ENCODE assay signal across 21 mouse cellular contexts in the genomic region with DNA sequence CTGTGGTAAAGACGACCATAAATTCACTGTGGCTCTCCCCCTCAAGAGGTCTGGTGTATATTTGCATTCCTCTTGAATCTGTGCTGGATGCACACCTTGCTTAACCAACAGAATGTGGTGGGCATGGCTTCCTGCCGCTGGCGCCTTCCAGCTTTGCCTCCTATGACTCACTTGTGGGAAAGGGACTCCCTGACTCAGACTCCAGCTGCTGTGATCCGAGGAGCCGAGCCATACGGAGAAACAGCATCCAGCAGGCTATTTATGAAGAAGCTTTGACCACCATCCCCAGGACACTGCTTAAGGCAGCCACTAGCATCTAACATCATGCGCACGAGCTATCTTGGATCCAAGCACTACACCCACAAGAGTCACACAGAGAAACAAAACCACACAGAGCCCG. TPM values are rescaled to one million over a fixed set of nuclear protein-coding genes. Genes with fewer than 3 reads are reported as not detected.
DNase-seq lines count a peak whose midpoint lies in the region; ATAC-seq and TF ChIP-seq lines count a peak whose summit lies in the region.
"Had no signal": no experiment of that assay in that cellular context is flagged by ENCODE, and none has a peak within 500 bp of the region (broad histone marks: within the 10 kb centered on the region; RNA-seq: fewer than 3 reads in every experiment).

No protein-coding gene starts in this region.

- intact Hi-C loops in gastrocnemius, adult 2 months (cut with DNase I) = loop anchor here (10.0 kb wide), 1 partner anchor 110 kb away; no protein-coding TSS in a partner anchor

- H3K27ac ChIP-seq in gastrocnemius, adult 2 months = no peak overlapping the region
- H3K27ac ChIP-seq in lung, postnatal 0 days (ENCODE audit: low read length) = no peak overlapping the region
- H3K27ac ChIP-seq: embryonic facial prominence, embryonic 10.5 days; forebrain, embryonic 13.5 days; heart, embryonic 10.5 days; hindbrain, embryonic 10.5 days; layer of hippocampus, adult 2 months; limb, embryonic 13.5 days; liver, embryonic 13.5 days; neural tube, embryonic 15.5 days had no signal

- H3K9ac ChIP-seq in lung, postnatal 0 days (replicated peaks; ENCODE audit: low read depth) = no peak overlapping the region
- H3K9ac ChIP-seq: forebrain, embryonic 13.5 days; limb, embryonic 13.5 days; liver, embryonic 13.5 days; neural tube, embryonic 15.5 days had no signal

- no peak for TF ChIP-seq CTCF in gastrocnemius, adult 2 months (IDR thresholded peaks at IDR 0.05)
- TF ChIP-seq CTCF in lung, postnatal 0 days (IDR thresholded peaks at IDR 0.05) = no peak

- no peak overlapping the region for H3K4me2 ChIP-seq in lung, postnatal 0 days (replicated peaks; ENCODE audit: low read depth, low read length)
- H3K4me2 ChIP-seq: forebrain, embryonic 13.5 days; limb, embryonic 13.5 days; liver, embryonic 13.5 days; neural tube, embryonic 15.5 days had no signal

- TF ChIP-seq EP300 in lung, postnatal 0 days (IDR thresholded peaks at IDR 0.05) = no peak

- no peaks in the 10 kb centered on the region for H3K4me1 ChIP-seq in lung, postnatal 0 days (ENCODE audit: insufficient read depth, low read depth, low read length)
- H3K4me1 ChIP-seq: forebrain, embryonic 13.5 days; heart, embryonic 10.5 days; limb, embryonic 13.5 days had no signal

- H3K36me3 ChIP-seq in lung, postnatal 0 days (ENCODE audit: insufficient read depth, low read length) = no peaks in the 10 kb centered on the region
- H3K36me3 ChIP-seq: embryonic facial prominence, embryonic 10.5 days; hindbrain, embryonic 10.5 days; limb, embryonic 13.5 days; liver, embryonic 13.5 days; neural tube, embryonic 15.5 days had no signal

- 64% methylated on average over 9 of the region's 9 CpGs for WGBS in lung, postnatal 0 days

- ATAC-seq in lung, postnatal 0 days = no peak
- ATAC-seq: forebrain, embryonic 13.5 days had no signal

- H3K27me3 ChIP-seq in lung, postnatal 0 days (replicated peaks; ENCODE audit: insufficient read depth, low read length) = no peaks in the 10 kb centered on the region
- H3K27me3 ChIP-seq: forebrain, embryonic 13.5 days; limb, embryonic 13.5 days; liver, embryonic 13.5 days; neural tube, embryonic 15.5 days had no signal

- no peak overlapping the region for H3K4me3 ChIP-seq in gastrocnemius, adult 2 months
- no peak overlapping the region for H3K4me3 ChIP-seq in lung, postnatal 0 days (ENCODE audit: low read depth, low read length)
- H3K4me3 ChIP-seq: embryonic facial prominence, embryonic 10.5 days; forebrain, embryonic 13.5 days; heart, embryonic 10.5 days; hindbrain, embryonic 10.5 days; layer of hippocampus, adult 2 months; limb, embryonic 13.5 days; liver, embryonic 13.5 days; neural tube, embryonic 15.5 days had no signal

- H3K9me3 ChIP-seq in lung, postnatal 0 days (ENCODE audit: low read length) = peaks cover 3% of the 10 kb centered on the region; the same call in 1 of the 2 replicates
- H3K9me3 ChIP-seq: forebrain, embryonic 13.5 days; heart, embryonic 10.5 days; neural tube, embryonic 15.5 days had no signal

- DNase-seq in gastrocnemius, adult 2 months = peak; percentile 27
- no peak for DNase-seq in gastrocnemius, adult 18-20 months (ENCODE audit: low spot score)
- peak; percentile 48 for DNase-seq in lung, postnatal 0 days (ENCODE audit: low spot score)
- no peak for DNase-seq in lung, adult 18-20 months
- peak; percentile 76 for DNase-seq in 416B (ENCODE audit: low read depth)
- peak; percentile 89 for DNase-seq in brain, adult 2 months (ENCODE audit: low read depth, low spot score)
- DNase-seq in kidney, adult 9 months = no peak
- DNase-seq in cerebellum, postnatal 36 days = no peak
- DNase-seq: kidney, adult 11 months; kidney, postnatal 10 days; layer of hippocampus, postnatal 36 days; liver, embryonic 13.5 days; midbrain, embryonic 14.5 days; thymus, postnatal 25 days had no signal

RNA-seq across cellular contexts. Expression of a gene that starts 5.1 kb away (rescaled TPM):
- total RNA-seq in gastrocnemius, adult 2 months (2021) = 1 to 10 TPM in 1 of 2 experiments, under 1 TPM in 1; 0.95 to 1.7 TPM
- total RNA-seq in gastrocnemius, adult 18-20 months (2021) = 1 to 10 TPM in 1 of 2 experiments, under 1 TPM in 1; 0.71 to 1.8 TPM
- 8.6 and 9.3 TPM in 2 replicates for polyA plus RNA-seq in lung, postnatal 0 days (2015; fragmentation: Nextera tagmentation; extraction: Ambion mirVana)

Comparison
In these comparisons a context has a peak if more than half of its experiments do, and no peak if none do; other contexts are left out.
1. DNase-seq: peak in gastrocnemius, adult 2 months (single experiment), lung, postnatal 0 days (single experiment), 416B (single experiment) and brain, adult 2 months (single experiment); none in gastrocnemius, adult 18-20 months (single experiment), lung, adult 18-20 months (0 of 2), kidney, adult 9 months (single experiment) and cerebellum, postnatal 36 days (0 of 2).